Mouse (Mus musculus) kidney, postnatal 14 days (tissue): ENCODE results near the gene 4930404H24Rik.
"Not testable (repeated sequence)": the region's sequence is repeated elsewhere in the genome, so short reads cannot be mapped to it uniquely, and the experiment has no call there.

Experiments used
- DNase-seq: peaks from one replicate; pipeline ENCODE4 v3.0.0; 2022; ENCODE audit warnings: mixed read lengths

4930404H24Rik gene

DNA sequence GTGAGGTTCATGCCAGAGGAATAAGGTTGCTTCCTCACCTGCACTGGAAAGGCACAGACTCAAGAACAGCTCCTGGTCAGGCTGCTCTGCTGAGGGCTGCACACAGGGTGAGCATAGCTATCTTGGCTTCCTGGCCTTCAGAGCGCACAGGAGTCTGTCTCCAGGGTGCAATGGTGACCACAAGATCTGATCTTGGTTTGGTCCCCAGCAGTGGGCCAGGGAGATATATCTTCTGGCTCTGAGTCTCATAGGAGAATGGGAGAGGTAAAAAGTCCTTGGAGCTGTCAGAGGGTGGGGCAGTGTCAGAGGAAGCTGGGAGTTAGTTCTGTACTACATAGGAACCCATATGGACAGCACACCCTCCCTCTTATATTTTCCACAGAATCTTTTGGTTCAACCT is 13.1 kb upstream of the 4930404H24Rik start:
- no peak for DNase-seq

DNA sequence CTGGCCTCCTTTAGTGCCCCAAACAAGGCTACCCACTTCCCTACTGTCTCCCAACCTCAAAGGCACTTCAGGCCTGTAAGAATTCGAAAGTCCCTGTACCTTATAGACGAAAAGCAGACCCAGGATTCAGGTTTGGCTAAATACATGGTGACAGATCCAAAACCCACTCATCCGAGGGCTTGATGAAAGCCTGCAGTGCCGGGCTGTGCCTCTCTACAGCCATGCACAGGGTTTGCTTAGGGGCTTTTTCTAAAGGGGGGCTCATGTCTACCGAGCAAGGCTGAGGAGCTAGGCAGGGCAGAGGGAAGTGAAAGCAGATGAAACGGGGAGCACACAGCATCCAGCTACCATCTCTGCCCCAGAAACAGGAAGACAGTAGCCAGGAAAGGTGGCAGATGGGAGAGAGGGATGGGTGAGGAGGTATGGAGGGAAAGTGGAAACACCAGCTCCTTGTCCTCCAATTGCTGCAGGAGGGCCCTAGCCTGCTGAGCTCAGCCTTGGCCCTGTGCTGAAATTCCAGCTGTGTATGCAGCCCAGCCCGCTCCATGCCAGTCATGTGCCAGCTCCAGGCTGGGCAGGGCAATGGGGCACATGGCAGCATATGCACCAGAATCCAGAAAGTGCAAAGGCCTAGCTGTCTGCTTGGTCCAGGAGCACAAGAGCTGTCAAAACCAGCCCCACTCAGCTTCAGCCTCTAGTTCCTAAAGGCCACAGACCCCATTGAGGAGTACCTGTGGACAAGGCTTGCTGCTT is 11.3 kb upstream of the 4930404H24Rik start:
- DNase-seq = peak; percentile 67

DNA sequence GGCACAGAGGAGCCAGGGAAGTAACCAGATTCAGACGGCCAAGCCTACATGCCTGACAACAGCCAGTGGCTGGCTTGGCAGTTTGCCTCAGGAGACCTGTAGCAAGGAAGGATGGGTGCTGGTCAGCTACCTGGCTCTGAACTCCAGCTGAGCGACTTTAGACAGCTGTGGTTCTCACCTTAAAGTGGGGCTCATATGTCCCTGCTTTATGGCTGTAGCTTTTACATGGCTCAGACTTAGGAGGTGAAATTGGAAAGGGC is 10.8 kb upstream of the 4930404H24Rik start:
- peak; percentile 57 for DNase-seq

DNA sequence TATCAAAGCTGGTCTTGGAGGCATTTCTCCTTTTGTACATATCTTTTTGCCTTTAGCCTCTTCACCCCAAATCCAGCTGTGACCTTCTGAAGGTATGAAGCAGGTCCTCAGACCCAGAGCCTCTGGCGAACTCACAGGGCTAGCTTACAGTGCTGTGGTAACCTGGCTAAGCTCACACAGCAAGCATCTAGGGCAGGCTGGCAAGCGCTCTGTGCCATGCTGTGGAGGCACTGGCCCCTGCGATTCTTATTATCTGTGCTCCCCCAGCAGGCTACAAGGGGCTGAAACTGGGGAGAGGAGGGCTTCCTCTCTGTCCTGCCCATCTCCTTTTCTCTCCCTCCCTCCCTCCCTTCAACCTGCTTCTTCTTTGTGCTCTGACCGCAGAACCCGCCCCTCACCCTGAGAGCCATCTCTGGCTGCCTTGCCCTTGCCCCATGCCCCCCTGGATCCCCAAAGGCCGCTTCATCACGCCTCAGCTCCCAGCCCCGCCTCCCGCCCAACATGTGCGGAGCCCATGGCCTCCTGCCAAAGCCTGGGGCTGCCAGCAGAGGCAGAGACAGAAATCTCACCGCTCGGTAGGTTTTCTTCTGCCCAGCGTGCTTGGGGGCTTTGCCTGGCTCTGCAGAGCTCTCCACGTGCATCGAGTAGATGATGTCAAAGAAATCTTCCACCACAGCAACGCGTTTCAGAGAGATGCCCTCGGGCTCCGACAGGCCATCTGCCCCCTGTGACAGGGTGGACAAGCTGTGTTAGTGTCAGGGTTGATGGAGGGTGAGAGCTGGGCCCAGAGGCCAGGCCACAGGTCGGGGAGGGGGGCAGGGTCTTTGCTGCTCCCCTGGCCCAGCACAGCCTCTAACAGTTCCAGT is 9.2 kb upstream of the 4930404H24Rik start:
- peak; percentile 84 for DNase-seq

DNA sequence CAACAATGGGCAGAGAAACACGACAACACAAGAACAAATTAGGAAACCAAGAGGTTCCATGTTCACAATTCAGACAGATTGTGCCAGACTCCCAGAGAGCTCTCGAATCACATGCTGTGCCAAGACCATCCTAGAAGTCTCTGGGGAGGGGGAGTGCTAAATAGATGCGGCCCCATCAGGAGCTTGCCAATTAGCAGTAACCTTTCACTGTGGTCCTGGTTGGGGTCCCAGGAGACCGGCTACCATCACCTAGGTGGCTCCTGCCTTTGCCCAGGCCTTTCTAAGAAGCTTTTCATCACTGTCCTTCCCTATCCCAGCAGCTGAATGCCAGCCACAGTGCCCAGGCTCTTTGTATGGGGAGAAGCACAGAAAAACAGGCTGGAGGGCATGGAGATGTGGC is 8.5 kb upstream of the 4930404H24Rik start:
- no peak for DNase-seq

DNA sequence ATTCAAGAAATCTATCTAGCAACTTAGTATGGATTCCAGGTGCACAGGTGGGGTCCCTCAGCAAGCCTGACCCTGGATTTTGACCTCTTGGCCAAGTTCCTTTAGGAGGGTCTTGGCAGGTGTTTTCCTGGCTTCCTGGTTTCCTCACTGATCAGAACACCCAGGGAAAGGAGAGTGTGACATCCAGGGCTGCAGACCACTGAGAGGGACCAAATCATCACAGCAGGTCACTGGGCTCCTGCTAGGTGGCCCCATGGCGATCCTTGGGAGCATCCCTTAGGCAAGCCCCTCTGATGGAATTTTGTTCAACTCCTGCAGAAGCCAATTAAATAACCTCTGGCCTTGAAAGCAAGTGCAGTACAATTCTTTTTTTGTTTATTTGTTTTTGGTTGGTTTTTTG is 2.5 kb upstream of the 4930404H24Rik start:
- no peak for DNase-seq

DNA sequence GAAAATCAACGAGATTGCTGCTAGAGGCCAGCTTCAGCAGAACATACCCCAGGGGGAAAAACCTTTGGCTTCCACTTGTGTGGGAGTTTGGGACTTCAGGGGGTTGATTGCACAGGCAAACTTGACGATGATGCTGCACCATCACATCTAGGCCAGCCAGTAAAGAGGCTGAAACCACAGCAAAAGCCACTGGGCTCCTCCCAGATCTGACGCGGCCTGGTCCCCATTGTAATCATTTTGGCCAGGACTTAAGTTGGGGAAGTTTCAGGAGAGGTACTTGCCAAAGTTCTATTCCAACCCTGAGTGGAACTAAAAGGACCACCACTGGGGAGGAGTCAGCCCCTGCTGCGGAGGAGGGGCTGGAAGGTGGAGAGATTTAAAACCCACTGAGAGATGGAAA is 1.6 kb upstream of the 4930404H24Rik start:
- DNase-seq = no peak

DNA sequence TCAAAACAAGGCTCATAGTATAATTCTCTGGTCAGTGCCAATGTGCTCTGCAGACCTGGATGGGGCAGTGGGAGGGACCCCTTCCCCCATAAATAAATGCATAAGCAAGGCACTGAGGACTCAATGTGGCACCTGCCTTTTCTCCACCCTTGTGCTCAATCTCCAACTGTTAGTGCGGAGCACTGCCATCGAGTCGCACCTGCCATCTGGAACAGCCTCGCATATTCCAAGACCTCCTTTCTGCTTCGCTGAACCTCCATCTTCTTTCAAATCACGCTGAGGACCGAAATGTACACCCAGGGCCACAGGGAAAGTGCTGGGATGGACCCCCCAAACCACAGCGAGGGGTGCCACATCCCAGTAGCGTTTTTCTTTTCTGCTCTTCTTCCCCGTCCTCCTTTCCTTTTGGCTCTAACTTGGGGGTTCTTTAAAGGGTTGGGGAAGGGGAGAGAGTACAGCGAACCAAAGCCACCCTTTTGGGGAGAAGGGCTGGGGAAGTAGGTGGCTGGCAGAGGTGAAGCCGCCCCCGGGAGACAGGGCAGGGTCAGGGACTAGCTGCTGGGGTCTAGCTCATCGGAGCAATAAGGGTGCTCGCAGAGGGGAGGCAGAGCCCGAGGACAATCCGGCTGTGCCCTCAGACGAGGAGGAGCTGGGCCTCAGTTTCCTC is 945 bp upstream of the 4930404H24Rik start:
- no peak for DNase-seq

DNA sequence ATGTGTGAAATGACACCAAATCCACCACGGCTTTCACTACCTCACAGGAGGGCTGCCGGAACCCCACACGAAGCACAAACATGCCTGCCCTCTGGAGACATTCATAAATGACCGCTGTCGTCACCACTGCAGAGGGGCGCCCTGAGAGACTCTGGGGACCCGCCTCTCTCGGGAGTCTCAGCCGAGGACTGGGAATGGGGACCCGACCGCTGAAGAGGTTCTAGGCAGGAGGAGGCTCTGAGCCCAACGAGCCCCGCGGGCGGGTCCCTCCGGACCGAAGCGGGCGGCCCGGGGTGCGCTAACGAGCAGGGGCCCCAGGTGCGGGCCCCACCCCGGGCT is 442 bp upstream of the 4930404H24Rik start:
- DNase-seq = no peak

DNA sequence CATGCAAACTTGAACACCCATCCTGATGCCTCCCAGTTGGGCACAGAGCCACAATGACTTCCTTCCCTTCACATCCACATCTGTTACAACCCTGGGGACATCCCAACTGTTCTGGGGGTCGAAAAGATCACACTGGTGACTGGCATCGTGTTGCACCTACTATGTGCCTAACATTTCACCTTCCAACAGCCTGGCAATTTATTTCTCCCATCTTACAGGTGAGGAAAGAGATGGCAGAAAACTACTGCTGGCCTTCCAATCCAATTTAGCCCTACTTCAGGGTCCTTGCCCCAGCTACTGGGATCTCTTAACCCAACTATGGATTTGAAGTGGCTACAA is 772 bp downstream of the 4930404H24Rik start:
- no peak for DNase-seq

DNA sequence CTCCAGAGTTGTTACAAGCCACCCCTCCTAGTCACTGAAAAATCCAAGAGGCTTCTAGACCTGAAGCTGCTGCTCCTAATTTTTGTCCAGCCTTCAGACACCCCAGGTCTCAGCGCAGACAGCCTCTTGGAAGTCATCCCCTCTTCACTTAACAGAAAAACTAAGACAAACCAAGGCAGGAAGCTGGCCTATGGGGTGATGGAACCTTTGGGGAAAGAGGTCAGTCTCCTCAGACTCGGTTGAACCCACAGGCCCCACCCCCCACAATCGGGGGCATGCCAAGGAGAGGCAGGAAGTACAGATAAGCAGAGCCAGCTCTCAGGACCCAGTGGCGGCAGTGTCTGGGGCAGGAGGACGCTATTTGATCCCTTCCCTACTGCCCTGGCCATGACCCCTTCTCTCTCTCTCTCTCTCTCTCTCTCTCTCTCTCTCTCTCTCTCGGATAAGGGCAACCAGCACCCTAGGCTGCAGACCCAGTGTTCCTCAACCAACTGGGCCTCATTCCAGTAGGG is 1.2 kb downstream of the 4930404H24Rik start:
- no peak for DNase-seq

DNA sequence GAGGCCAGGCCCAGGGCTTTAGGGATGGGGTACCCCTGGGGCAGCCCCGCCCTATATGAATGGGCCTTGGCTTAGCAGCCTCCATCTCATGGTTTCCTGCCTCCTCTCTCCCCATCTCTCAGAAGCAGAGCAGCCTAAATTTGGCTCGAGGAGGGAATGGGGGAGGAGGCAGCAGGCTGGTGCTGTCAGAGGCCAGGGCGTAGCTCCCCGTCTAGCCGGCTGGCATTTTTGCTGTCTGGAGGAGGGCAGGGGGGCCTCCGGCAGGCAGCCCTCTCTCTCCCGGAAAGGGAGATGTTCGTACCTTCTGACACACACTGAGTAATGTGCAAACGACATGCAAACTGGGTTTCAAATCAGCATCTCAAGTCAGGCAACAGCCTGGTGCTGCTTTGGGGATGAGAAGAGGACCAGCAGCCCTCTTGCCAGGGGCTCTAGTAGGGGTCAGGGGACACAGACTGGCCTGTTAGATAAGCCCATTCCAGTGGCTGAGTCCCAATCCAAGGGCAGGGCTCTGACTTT is 1.8 kb downstream of the 4930404H24Rik start:
- no peak for DNase-seq

DNA sequence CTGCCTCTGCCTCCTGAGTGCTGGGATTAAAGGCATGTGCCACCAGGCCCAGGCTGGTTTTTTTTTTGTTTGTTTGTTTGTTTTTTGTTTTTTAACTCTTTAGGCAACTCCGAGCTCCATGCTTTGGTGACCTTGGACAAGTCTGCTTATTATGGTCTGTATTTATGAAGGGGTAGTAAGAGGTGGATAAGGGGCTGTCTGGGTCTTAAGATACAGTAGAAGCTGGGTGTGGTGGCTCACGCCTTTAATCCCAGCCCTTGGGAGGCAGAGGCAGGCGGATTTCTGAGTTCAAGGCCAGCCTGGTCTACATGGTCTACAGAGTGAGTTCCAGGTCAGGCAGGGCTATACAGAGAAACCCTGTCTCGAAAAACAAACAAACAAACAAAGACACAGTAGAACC is 2.8 kb downstream of the 4930404H24Rik start:
- not testable (repeated sequence) for DNase-seq

DNA sequence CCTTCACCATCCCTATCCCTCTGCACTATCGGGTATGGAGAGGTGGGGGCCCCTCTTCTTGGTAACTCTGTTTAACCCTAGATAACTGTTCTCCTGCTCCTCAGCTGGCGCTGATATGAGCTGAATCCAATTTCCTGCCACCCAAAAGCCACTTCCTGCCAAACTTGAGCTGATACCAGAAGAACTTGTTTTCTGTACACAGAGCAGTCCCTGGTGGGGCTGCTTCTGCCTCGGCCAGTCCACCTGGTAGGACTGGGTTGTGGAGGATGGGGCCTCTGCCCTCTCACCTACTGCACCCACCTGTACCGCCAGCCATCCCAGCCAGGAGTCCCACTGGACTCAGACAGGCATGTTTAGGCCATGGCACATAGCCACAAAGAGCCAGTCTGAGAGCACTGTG is 3.2 kb downstream of the 4930404H24Rik start:
- no peak for DNase-seq

DNA sequence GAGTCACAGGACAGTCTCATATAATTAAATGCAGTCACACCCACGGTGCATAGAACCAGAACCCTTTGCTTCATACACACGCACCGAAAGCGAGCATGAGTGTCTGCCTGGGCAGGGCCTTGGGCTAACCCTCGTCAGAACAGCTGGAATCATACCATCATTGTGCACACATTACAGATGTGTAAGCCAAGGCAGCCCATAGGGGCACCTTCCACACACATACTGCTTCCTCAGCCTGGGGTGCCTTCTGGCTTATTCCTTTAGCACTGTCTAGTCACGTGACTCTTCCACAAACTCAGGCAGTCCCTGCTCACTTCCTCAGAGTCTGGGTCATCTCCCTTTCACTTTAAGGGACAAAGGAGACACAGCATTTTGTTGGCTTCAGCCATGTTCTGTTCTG is 3.7 kb downstream of the 4930404H24Rik start:
- DNase-seq = no peak

DNA sequence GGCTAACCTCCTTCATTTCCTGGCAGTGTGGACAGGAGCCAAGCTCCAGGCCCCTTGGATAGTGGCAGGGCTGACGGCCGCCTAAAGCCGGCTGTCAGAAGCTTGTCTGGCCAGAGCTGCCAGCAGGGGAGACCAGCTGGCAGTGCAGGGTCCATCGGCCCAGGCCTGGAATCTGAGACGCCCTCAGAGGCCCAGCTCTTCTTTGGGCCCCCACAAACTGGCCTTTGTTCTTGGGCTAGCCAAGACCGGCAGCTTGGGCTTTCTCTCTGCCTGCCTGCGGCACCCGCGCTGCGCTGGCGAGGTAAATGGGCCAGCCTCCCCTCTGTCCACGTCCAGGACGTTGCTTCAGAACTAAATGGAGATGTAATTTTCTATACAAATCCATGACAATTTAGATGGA is 4.3 kb downstream of the 4930404H24Rik start:
- peak; percentile 53 for DNase-seq

DNA sequence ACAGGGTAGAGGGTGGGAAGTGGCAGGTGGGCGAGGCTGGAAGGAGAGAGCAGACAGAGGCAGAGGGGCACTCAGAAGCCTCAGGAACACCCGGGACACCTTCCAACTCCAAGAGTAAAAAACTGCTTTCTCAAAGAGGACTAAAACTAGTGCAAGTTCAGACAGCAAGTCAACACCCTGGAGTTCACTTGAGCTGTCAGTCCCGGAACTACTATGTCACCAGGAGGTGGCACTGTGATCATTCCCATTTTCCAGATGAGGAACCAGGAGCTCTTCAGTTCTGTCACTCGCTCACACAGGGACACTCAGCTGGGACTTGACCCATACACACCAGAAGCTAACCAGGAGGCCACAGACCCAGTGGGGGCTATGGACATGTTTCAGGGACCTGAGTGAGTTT is 6.6 kb downstream of the 4930404H24Rik start:
- DNase-seq = no peak

DNA sequence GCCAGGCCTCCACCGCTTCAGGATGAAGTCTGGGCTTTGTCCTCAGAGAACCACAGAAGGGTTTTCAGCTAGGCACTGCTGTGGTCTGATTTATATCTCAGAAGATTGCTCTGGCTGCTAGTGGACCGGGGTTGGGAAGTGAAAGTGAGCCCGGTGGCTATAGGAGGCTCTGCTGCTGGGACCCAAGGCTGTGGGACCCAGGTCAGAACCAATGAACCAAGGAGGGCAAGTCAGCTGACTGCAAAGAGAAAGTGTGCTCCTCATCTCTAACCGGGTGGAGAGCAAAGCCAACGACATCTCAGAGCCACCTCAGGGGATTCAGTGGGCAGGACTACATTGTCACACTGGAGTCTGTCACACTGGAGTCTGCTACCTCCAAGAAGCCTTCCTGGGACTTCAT is 13.8 kb downstream of the 4930404H24Rik start:
- no peak for DNase-seq

DNA sequence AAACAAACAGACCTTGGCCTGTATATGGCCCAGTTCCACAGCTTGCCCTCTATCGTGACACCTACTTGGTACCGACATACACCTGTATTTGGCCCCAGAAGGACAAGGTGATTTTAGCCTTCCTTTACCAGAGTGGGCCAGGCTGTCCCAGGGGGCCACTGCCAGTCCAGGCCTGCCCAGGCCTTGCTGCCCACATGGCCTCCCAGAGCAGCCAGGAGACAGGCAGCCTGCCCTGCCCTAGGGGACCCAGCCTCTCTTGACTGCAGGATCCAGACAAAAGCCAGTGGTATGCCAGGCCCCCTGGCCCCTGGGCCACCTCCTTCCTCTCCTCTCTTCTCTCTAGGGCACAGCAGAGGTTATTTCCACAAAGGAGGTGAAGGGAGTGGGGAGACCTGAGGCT is 15.4 kb downstream of the 4930404H24Rik start:
- no peak for DNase-seq

DNA sequence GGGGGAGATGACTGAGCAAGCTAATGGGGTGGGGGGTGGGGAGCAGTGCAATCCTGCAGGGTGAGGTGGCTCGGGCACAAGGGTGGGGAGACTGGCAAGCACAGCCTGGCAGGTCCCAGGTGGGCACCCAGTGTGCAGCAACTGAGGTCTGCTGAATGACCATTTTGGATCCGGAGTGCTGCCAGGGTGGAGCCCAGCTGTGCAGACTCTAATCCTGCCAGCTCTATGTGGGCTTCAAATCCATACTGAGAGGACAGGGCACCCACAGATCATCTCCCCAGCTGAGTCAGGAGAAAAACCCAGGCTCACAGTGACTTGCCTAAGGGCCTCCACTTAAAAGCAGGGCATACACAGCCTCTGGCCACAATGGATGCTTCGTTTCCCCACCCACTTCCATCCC is 15.8 kb downstream of the 4930404H24Rik start:
- DNase-seq = no peak

DNA sequence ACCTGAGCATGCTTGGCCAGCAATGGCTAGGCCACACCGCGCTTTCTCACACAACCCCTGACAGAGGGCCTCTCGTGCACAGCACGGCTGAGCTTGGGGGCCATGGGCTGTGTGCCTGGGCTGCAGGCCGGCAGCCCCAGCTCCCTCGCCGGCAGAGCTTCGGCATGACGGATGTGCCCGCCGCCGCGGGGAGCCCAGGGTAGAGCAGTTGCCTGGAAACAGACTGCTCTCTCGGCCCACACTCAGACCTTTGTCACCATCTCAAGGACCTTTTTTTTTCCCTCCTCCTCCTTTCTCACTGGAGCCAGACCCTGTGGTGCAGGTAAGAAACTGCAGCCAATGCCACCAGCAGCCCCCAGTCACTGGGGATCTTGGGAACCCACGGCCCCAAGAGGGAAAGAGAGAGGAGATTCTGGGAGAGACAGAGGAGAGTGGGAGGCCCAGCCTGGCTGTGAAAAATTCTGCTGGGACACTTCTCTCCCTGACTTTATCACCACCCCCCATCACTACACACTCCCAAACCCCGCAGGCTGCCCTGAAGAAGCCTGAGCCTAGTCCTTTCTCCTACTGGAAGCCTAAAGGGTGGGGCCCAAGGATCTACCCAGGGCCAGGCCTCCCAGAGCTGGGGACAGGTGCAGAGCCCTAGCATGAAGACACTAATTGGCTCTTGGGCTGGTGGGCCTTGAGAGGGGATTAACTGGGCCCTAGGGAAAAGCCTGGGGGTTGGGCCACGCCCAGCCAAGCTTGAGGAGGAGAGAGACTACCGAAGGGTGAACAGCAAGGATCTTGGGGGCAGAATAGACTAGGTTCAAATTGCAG is 16.8 kb downstream of the 4930404H24Rik start:
- DNase-seq = peak; percentile 30

DNA sequence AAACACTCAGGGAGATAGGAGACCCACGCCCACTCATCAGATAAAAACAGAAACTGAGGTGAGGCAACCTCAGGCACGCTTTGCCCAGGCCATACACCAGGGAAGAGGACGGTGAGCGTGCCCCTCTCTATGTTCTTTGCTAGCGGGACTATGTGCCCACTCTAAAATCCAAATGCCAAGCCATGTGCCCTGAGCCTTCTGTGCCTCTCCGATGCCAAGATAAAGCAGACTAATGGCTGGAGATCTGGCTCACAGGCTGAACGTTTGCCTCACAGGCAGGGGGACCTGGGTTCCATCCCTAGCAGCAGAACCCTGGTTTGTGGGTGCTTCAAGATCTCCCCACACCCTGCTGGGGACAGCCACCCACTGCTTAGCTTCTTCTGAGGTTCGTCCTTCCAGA is 17.5 kb downstream of the 4930404H24Rik start:
- no peak for DNase-seq

DNA sequence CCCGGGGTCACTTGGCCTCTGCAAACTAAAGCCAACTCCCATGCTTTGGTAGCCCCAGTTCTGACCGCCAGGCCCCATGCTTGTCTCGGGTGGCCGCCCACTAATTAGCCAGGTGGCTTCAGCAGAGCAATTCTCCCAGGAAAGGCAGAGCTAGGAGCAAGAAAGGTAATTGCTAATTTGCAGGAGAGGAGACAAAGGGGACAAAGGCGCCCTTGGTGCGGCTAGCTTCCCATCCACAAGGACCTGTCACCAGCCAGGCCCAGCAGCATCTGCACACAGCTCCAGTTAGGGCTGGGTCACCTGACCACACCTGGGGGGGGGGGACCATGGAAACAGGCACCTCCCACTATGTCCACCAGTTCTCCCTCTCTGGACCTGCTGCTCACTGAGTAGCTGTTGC is 19.0 kb downstream of the 4930404H24Rik start:
- no peak for DNase-seq
